Mouse (Mus musculus) heart, adult 8-10 months (tissue): Measurements from ENCODE around the gene Nell2. TPM values are rescaled to one million over a fixed set of nuclear protein-coding genes. Genes with fewer than 3 reads are reported as not detected.
"Not testable (repeated sequence)": the region's sequence is repeated elsewhere in the genome, so short reads cannot be mapped to it uniquely, and the experiment has no call there.

Source experiments
- DNase-seq: peaks from one replicate; pipeline ENCODE4 v3.0.0; 2022; ENCODE audit warnings: low spot score
- total RNA-seq, 4 experiments: library from RNA; stranded (reverse); gene quantifications; 2 replicates each; pipeline ENCODE4 v1.2.4; 2022

Gene Nell2
- total RNA-seq, 4 experiments from 2014 or later = 0.11 TPM; not detected in 2

- DNase-seq = no peak
Observed at GRCm38 (mm10) chr15:95241161-95241560, 287.2 kb downstream of the Nell2 start.

DNA sequence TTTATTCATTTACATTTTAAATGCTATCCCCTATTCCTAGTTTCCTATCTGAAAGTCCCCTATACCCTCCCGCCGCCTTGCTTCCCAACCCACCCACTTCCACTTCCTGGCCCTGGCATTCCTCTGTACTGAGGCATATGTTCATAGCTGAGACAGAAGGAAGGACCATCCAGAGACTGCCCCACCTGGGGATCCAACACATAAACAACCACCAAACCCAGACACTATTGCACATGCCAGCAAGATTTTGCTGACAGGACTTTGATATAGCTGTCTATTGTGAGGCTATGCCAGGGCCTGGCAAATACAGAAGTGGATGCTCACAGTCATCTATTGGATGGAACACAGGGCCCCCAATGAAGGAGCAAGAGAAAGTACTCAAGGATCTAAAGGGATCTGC is 291.3 kb downstream of the Nell2 start:
- DNase-seq = not testable (repeated sequence)

DNA sequence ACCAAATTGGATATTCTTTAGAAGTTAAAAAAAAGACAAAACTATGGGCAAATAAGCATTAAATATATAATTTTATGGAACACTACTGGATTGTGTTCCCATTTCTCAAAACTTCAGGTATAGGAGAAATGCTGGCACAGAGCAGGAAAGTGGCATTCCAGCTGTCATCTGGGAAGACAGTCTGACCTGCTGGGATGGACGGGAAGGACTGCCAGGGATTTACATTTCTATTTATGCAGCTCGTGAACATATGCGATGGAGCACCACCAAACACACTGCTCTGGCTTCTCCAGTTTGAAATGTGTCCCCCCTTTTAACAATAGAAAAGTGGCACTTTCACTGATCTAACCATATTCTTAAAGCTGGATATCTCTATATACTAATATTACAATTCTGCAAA is 291.9 kb downstream of the Nell2 start:
- DNase-seq = no peak

- DNase-seq = no peak
Observed at GRCm38 (mm10) chr15:95231171-95231570, 297.2 kb downstream of the Nell2 start.

- DNase-seq = no peak
Observed at GRCm38 (mm10) chr15:95216640-95217365, 311.6 kb downstream of the Nell2 start.

DNA sequence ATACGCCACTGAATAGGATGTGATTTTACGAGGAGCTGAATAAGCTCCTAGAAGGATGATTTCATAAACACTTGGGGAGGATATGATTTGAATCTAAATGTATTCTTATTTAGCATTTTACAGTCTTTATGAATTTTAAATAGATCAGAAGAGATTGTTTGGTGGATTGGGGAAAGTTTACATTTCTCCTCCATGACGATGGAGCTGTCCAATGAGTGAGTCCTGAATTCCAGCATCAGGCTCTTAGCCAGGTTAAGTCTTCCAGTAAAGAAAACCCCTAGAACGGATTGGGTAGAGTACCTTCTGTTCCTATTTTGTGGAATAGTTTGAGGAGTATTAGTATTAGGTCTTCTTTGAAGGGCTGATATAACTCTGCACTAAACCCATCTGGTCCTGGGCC is 317.8 kb downstream of the Nell2 start:
- no peak for DNase-seq

DNA sequence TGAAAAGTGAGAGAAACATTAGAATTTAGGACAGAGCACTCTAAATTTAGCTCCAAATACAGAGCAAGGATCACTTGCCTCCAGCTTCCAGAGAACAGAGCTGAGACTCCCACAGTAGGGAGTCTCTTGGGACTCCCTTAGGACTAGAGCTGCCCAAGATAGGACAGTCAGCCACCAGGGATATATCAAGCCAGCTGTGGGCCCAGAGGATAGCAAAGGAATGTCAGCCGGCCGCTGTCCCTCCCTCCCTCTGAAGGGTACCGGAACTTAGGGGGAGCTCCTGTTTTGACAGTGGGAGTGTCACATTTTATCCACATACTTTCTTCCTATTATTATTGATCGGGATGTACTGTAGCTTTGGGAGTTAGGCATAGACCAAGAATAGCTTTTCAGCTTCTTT is 319.2 kb downstream of the Nell2 start:
- peak; percentile 6 for DNase-seq

- no peak for DNase-seq
Observed at GRCm38 (mm10) chr15:95193661-95194280, 334.6 kb downstream of the Nell2 start.

- no peak for DNase-seq
Observed at GRCm38 (mm10) chr15:95192951-95193350, 335.4 kb downstream of the Nell2 start.

DNA sequence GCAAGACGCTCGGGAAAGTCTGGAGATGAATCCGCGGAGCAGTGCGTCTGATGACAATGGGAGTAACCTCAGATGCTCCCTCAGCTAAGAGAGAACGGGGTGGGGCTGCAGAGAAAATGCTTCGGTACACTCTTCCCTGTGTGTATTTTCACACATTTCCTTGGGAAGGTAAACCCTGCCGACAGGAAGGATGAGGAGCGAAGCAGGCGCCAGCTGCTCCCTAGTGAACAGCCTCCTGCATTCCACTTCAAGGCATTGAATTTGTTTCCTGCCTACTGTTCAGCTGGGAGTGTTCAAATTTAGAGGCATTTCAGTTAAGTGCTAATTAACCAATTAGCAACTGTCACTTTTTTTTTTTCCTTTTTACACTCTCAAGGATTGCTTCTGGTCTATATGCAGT is 342.1 kb downstream of the Nell2 start:
- no peak for DNase-seq

DNA sequence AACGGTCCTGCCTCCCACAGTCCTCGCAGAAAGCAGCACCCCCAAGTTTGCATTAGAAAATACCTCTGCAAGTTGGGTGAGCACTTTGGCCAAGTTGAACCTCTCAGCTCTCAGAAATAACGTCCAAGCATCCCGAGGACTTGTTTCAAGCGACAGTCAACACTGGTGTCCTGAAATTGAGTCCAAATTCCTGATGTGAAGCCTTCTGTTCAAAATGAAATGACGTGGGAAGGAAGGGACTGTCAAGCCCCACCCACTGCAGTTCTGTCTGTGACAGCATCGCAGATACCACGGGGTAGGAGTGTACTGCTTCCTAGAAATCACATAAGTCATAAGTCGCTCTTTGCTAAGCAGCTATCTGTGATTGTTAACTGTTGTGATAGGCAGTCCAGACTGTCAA is 342.9 kb downstream of the Nell2 start:
- no peak for DNase-seq

DNA sequence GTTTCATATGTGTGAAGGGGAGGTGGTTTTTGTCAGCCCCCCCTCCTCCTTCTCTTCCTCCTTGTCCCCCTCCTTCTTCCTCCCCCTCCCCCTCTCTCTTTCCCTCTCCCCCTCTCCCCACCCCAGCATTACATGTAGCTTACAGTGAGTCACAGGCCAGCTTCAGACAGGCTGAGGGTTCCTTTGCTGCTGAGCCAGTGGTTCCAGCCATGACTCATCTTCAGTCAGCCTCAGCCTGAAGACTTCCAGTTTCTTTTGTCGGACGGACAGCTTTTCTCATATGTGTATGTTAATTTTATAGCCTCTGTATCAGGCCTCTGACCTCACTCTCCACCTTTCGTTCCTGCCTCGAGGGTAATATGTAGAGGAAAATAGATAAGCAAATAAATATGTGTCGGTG is 344.9 kb downstream of the Nell2 start:
- no peak for DNase-seq

- DNase-seq = no peak
Observed at GRCm38 (mm10) chr15:95156828-95157227, 371.5 kb downstream of the Nell2 start.

GRCm38 (mm10) chr15:95145118-95145517 is 383.2 kb downstream of the Nell2 start:
- DNase-seq = no peak

DNA sequence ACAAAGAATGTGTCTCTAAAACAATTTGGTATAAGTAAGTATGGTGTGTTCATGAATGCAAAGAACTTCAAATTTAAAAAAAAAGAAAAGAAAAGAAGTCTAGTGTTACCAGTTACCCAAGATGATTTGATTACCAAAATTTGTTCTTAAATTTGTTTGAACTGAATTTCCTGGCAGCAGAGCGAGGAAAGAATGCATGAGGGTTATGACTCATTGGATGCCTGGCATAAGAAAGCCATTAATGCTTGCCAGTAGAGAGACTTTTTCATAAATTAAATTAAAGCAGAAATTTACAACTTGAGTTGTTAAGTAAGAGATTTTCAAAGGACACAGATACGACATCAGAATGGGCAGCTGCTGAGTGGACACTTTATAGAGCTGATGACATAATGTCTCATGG is 384.2 kb downstream of the Nell2 start:
- no peak for DNase-seq

GRCm38 (mm10) chr15:95138709-95139409 is 389.5 kb downstream of the Nell2 start:
- no peak for DNase-seq

DNA sequence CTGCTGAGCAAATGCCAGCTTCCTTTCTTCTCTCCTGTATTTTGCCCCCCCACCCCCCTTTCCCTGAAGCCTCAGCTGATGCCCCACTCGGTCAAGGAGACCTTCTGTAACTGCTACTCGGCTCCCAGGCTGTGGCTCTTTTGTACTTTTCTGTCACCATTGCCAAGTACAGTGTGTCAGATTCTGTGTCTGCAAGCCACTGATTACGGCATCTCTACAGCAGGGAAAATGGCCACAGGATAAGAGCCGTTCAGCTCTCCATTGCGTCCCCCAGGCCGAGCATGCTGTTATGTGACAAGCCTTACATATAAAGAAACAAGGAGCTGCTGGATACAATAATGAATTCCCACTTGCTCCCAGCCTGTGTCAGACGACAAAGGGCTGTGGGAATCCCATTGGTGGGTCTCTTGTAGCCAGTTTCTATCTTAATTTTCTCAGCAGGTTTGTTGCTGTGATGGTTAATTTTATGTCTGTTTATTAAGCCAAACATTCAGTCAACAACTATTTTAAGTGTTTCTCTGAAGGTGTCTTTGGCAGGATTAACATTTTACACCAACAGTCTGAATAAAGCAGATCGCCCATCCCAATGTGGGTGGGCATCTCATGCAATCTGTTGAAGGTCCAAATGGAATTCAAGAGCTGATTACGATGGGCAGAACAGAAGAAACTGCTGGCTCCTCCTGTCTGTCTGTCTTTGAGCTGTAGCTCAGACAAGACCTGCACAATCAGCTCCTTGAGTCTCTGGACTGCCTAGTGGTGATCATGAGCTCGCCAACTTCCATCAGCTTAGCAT is 391.1 kb downstream of the Nell2 start:
- no peak for DNase-seq

- no peak for DNase-seq
Observed at GRCm38 (mm10) chr15:95135926-95136609, 392.3 kb downstream of the Nell2 start.

- DNase-seq = no peak
Observed at GRCm38 (mm10) chr15:95131401-95131800, 397.0 kb downstream of the Nell2 start.

DNA sequence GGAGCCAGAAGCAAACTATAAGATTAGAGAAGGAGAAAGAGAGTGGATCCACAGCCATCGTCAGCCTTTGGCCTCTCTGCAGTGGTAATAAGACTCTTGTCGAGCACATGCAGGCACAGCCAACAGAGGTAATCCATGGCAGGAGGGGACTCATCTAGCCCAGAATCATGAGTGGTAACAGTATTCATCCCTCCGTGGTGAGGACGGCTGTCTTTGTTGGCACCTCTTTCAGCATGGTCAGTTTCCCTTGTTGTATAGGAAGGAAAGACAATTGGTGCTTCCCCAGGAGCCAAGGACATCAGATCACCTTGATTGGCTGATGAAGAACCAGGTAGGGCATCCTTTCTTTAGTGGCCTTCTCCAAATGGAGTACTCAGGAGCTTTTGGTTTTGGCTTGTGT is 419.7 kb downstream of the Nell2 start:
- no peak for DNase-seq

DNA sequence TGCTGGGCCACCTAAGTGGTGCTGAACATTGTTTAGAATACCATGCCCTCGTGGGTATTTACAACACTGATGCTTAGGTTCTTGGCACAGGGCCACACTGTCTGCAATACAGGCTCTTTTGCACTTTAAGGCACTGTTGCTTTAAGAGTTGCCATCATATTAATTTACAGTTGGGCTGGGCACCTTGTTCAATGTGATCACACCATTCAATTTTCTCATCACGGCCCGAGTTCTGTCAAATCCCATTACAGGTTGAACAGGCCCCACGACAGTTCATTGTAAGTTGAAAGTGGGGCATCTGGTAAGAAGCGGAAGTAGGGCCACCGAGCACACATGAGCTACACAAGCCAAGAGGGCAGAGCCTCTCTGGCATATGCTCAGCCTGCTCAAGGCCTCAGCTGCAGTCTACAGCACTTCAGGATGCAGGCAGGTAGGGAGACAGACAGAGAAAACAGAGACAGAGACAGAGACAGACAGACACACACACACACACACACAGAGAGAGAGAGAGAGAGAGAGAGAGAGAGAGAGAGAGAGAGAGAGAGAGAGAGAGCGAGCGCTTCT is 421.0 kb downstream of the Nell2 start:
- no peak for DNase-seq
